Mouse (Mus musculus): ENCODE results near the gene Lsm3.

GRCm38 (mm10) chr6:91467106-91467505 is 48.6 kb upstream of the Lsm3 start:
- TF ChIP-seq GATA1 (IDR thresholded peaks at IDR 0.05; ENCODE audit: borderline replicate concordance, low read length): no peak
- no peak for TF ChIP-seq FLI1 (IDR thresholded peaks at IDR 0.05; ENCODE audit: low read length)

Measured in megakaryocyte, embryonic 14.5 days (primary cell).